Mouse (Mus musculus) midbrain, embryonic 10.5 days (tissue): ENCODE measurements around the gene Dsn1. TPM values are rescaled to one million over a fixed set of nuclear protein-coding genes. Genes with fewer than 3 reads are reported as not detected.

Source experiments
- DNase-seq: peaks from one replicate; pipeline ENCODE4 v3.0.0-alpha.2; 2017; ENCODE audit warnings: low spot score
- H3K27ac ChIP-seq: fragments of 300-500 bp; sonication (generic); replicated peaks from 2 replicates; pipeline ENCODE4 v1.5.1; 2016; ENCODE audit warnings: mild to moderate bottlenecking
- H3K27me3 ChIP-seq: fragments of 300-500 bp; sonication (generic); 2 replicates; pipeline ENCODE4 v1.6.1; 2016; ENCODE audit warnings: low read depth, mild to moderate bottlenecking; ENCODE audit not compliant: poor library complexity, severe bottlenecking
- H3K36me3 ChIP-seq: fragments of 300-500 bp; sonication (generic); 2 replicates; pipeline ENCODE4 v1.6.1; 2016; ENCODE audit warnings: mild to moderate bottlenecking, moderate library complexity
- H3K4me1 ChIP-seq: fragments of 300-500 bp; sonication (generic); 2 replicates; pipeline ENCODE4 v1.6.1; 2016
- H3K4me3 ChIP-seq: fragments of 300-500 bp; sonication (generic); 2 replicates; pipeline ENCODE4 v1.5.1; 2016; ENCODE audit warnings: mild to moderate bottlenecking, moderate library complexity
- H3K9me3 ChIP-seq: fragments of 300-500 bp; sonication (generic); replicated peaks from 2 replicates; pipeline ENCODE4 v1.6.1; 2016; ENCODE audit warnings: mild to moderate bottlenecking
- WGBS: fragments of 180-500 bp; shearing (Covaris S2); methylation state at CpG from one replicate; pipeline ENCODE4 v1.1.7; 2016; 5-methylcytosine and 5-hydroxymethylcytosine counted together
- polyA plus RNA-seq: library from polyadenylated mRNA; unstranded; fragments of >200 nt; fragmentation: Nextera tagmentation; extraction: Ambion mirVana; gene quantifications from 2 replicates; pipeline ENCODE4 v1.2.1, GENCODE M21; 2016

The Dsn1 gene
- polyA plus RNA-seq, 1 experiment from 2014 or later, result 57.5 TPM

DNA sequence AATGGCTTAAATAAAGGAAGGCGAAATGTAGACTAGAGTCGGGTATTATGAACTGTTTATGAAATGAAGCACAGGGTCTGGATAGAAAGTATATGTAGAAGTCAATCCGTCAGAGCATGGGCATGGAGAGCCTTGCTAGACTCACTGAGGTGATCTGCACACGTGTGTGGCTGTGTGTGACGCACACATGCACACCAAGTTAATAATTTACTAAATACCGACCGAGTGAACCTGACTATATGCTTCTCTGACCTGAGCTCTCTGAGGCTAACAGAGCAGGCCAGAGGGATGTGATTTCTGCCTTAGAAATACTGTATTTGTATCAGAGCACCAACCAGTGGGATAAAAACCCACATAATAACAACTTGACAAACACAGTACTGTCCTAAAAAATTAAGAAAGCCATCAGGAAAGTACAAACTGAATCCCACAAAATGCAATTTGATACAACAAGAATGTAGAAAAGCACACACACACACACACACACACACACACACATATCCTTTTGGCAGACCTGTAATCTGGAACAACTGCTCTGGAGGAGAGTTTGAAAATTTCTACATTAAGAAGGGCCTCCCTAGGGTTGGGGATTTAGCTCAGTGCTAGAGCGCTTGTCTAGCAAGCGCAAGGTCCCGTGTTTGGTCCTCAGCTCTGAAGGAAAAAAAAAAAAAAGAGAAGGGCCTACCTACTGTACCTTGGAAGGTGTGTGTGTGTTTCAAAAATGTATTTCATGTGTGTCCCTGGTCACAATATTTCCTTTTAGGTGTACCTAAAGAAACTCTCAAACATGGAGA, 55.5 kb downstream of the Dsn1 start:
- 92% methylated on average over 10 of the region's 10 CpGs for WGBS
- no peaks in the 10 kb centered on the region for H3K4me1 ChIP-seq
- H3K27ac ChIP-seq, result no peak overlapping the region
- H3K27me3 ChIP-seq, result no peaks in the 10 kb centered on the region
- H3K4me3 ChIP-seq, result no peak overlapping the region
- H3K36me3 ChIP-seq, result peaks cover 18% of the 10 kb centered on the region
- DNase-seq, result no peak
- H3K9me3 ChIP-seq, result no peaks in the 10 kb centered on the region

DNA sequence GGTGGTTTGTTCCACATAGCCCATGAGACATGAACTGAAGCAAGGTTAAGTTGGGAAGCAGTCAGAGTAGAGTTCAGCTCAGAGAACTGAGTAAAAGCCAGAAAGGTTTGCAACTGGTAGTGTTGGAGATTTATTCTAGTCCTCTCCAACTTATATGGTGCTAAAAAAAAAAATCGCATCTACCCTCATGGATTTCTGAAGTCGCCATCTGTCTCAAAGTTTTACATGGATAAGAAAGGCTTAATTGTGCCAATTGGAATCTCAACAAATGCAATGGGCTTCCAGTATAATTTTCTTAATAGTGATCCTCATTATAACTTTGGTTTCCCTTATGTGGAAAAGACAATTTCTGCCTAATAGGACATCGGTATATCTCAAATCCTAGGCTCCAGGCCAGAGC, 56.1 kb downstream of the Dsn1 start:
- DNase-seq, result no peak

More for the DNA sequence above, 56.1 kb downstream of the Dsn1 start:
- Histone ChIP-seq H3K27me3 (no peaks in the 10 kb centered on the region), H3K4me3 (no peak overlapping the region), H3K36me3 (peaks cover 21% of the 10 kb centered on the region), H3K27ac (no peak overlapping the region), H3K9me3 (no peaks in the 10 kb centered on the region), H3K4me1 (no peaks in the 10 kb centered on the region)
- 96% methylated on average over 3 of the region's 3 CpGs for WGBS

Other genes starting within 250 kb of the Dsn1 start
- gene Myl9, start 231.7 kb downstream of the Dsn1 start, polyA plus RNA-seq, result 83.4 and 120 TPM in 2 replicates
- gene Tgif2, start 167.1 kb downstream of the Dsn1 start, polyA plus RNA-seq, result 98.4 and 101 TPM in 2 replicates
- 8.8 and 9.2 TPM in 2 replicates for gene 4930518I15Rik, start 149.2 kb downstream of the Dsn1 start, polyA plus RNA-seq
- gene Rab5if, start 144.0 kb downstream of the Dsn1 start, polyA plus RNA-seq, result 164 and 191 TPM in 2 replicates
- 0.55 and 0.67 TPM in 2 replicates for gene Sla2, start 120.0 kb downstream of the Dsn1 start, polyA plus RNA-seq
- 43.5 and 46.0 TPM in 2 replicates for gene Ndrg3, start 15.1 kb downstream of the Dsn1 start, polyA plus RNA-seq
- 3.6 and 3.7 TPM in 2 replicates for gene Soga1, start 72.1 kb upstream of the Dsn1 start, polyA plus RNA-seq
- not detected in 2 replicates for gene Tldc2, start 79.9 kb upstream of the Dsn1 start, polyA plus RNA-seq
- gene Samhd1, start 128.1 kb upstream of the Dsn1 start, polyA plus RNA-seq, result 21.2 and 22.9 TPM in 2 replicates
- gene Rbl1, start 197.4 kb upstream of the Dsn1 start, polyA plus RNA-seq, result 27.8 and 30.3 TPM in 2 replicates